In the genomic region with DNA sequence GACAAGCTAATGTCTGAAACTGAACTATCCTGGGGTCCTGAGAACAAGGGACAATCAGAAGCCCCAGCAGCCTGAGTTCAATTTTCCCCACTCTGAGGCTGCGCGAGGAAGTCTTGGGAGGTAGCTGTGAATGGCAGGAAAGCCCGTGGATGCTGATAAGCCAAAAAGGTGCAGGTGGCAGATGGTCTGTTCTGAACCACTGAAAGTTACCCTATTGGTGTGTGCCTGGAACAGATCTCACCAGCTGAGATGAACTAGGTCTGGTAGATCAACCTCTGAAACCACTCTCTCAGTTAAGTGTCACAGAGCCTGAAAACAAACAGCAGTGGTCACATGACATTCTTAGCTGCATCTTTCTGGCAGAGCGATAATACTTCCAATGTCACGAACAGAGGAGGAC, we compare ENCODE assay signal across 23 mouse cellular contexts. TPM values are rescaled to one million over a fixed set of nuclear protein-coding genes. Genes with fewer than 3 reads are reported as not detected.
"Had no signal": no experiment of that assay in that cellular context is flagged by ENCODE, and none has a peak within 500 bp of the region (broad histone marks: within the 10 kb centered on the region; RNA-seq: fewer than 3 reads in every experiment).

No protein-coding gene starts in this region.

- H3K4me2 ChIP-seq: liver, embryonic 13.5 days; midbrain, embryonic 13.5 days had no signal

- H3K9me3 ChIP-seq: liver, embryonic 13.5 days; midbrain, embryonic 13.5 days had no signal

- ATAC-seq: midbrain, embryonic 13.5 days had no signal

- DNase-seq: kidney, adult 9 months; kidney, postnatal 14 days; kidney, postnatal 4 days; left cerebral cortex, postnatal 4 days; liver, embryonic 13.5 days; lung, adult 2 months; lung, postnatal 14 days; thymus, adult 2 months; thymus, postnatal 14 days; thymus, postnatal 4 days had no signal

- H3K27me3 ChIP-seq: liver, embryonic 13.5 days; midbrain, embryonic 13.5 days had no signal

- H3K36me3 ChIP-seq: liver, embryonic 13.5 days; midbrain, embryonic 13.5 days had no signal

- H3K4me1 ChIP-seq: liver, embryonic 13.5 days; midbrain, embryonic 13.5 days had no signal

- H3K9ac ChIP-seq: liver, embryonic 13.5 days; midbrain, embryonic 13.5 days had no signal

- H3K4me3 ChIP-seq: liver, embryonic 13.5 days; midbrain, embryonic 13.5 days had no signal

- H3K27ac ChIP-seq: liver, embryonic 13.5 days; macrophage; midbrain, embryonic 13.5 days; stomach, postnatal 0 days had no signal

RNA-seq across cellular contexts. Expression of a gene that starts 59.6 kb away (rescaled TPM):
- polyA plus RNA-seq: kidney, embryonic 16.5 days; limb, embryonic 14.5 days; liver, adult 2 months; liver, embryonic 13.5 days; liver, embryonic 16.5 days; lung, adult 2 months; lung, embryonic 16.5 days; macrophage; midbrain, embryonic 13.5 days; midbrain, postnatal 0 days; neural tube, embryonic 11.5 days; neural tube, embryonic 14.5 days; small intestine, adult 2 months; stomach, embryonic 14.5 days; stomach, postnatal 0 days; thymus, adult 2 months had no signal
